Mouse (Mus musculus) liver, adult 2 months (tissue): Measurements from ENCODE around the gene Atp2b1. TPM values are rescaled to one million over a fixed set of nuclear protein-coding genes. Genes with fewer than 3 reads are reported as not detected.

ENCODE experiments used
- DNase-seq: peaks from one replicate; pipeline ENCODE4 v3.0.0-alpha.2; 2011; ENCODE audit warnings: low read depth, low spot score; ENCODE audit errors: extremely low read depth
- H3K27ac ChIP-seq: fragments of 200-500 bp; replicated peaks from 2 replicates; pipeline ENCODE4 v1.5.1; 2012; ENCODE audit warnings: low read depth, mild to moderate bottlenecking, control low read depth, inconsistent platforms, low read length; ENCODE audit not compliant: insufficient read depth
- H3K27me3 ChIP-seq: fragments of 200-500 bp; 2 replicates; pipeline ENCODE4 v1.6.1; 2012; ENCODE audit warnings: mild to moderate bottlenecking, moderate library complexity, low read length, inconsistent platforms; ENCODE audit not compliant: control insufficient read depth, insufficient read depth
- H3K36me3 ChIP-seq: fragments of 200-500 bp; 2 replicates; pipeline ENCODE4 v1.6.1; 2012; ENCODE audit warnings: low read length, inconsistent platforms; ENCODE audit not compliant: control insufficient read depth, insufficient read depth
- H3K4me1 ChIP-seq: fragments of 200-500 bp; 2 replicates; pipeline ENCODE4 v1.6.1; 2011; ENCODE audit warnings: low read length; ENCODE audit not compliant: control insufficient read depth, insufficient read depth
- H3K4me3 ChIP-seq: fragments of 200-500 bp; 2 replicates; pipeline ENCODE4 v1.5.1; 2011; ENCODE audit warnings: low read depth, mild to moderate bottlenecking, control low read depth, low read length, moderate library complexity; ENCODE audit not compliant: insufficient read depth
- H3K79me2 ChIP-seq: fragments of 200-500 bp; 2 replicates; pipeline ENCODE4 v1.6.1; 2012; ENCODE audit warnings: inconsistent platforms, mild to moderate bottlenecking, low read length, moderate library complexity; ENCODE audit not compliant: control insufficient read depth, insufficient read depth
- H3K9ac ChIP-seq: fragments of 200-500 bp; 2 replicates; pipeline ENCODE4 v1.6.1; 2012; ENCODE audit warnings: low read depth, mild to moderate bottlenecking, control low read depth, inconsistent platforms, low read length
- CTCF ChIP-seq: fragments of 200-500 bp; IDR thresholded peaks from 2 replicates; pipeline ENCODE4 v1.5.1; 2011; ENCODE audit warnings: low read depth, low read length, control low read depth
- POLR2A ChIP-seq: fragments of 200-500 bp; IDR thresholded peaks from 2 replicates; pipeline ENCODE4 v1.6.1; 2011; ENCODE audit warnings: low read length, control low read depth; ENCODE audit not compliant: insufficient read depth; ENCODE audit errors: extremely low read depth
- WGBS: fragments of 180-500 bp; shearing (Covaris S2); methylation state at CpG from one replicate; pipeline ENCODE4 v1.1.7; 2018; 5-methylcytosine and 5-hydroxymethylcytosine counted together
- polyA plus RNA-seq: library from polyadenylated mRNA; depleted of rRNA; stranded (reverse); fragments of >200 nt; gene quantifications from 2 replicates; pipeline ENCODE4 v1.2.3, GENCODE M21; 2012
- total RNA-seq: library from RNA; depleted of rRNA; stranded (reverse); fragments of >200 nt; gene quantifications from 2 replicates; pipeline ENCODE4 v1.2.3, GENCODE M21; 2014

Gene Atp2b1
- total and polyA plus RNA-seq, 2 experiments, result 5.2 to 28.8 TPM

GRCm38 (mm10) chr10:98878636-98879035 is 35.6 kb upstream of the Atp2b1 start:
- Histone ChIP-seq H3K4me1 (no peaks in the 10 kb centered on the region), H3K36me3 (no peaks in the 10 kb centered on the region), H3K4me3 (no peak overlapping the region), H3K27me3 (no peaks in the 10 kb centered on the region), H3K79me2 (no peaks in the 10 kb centered on the region), H3K9ac (no peak overlapping the region), H3K27ac (no peak overlapping the region)
- 73% methylated on average over 2 of the region's 2 CpGs for WGBS
- DNase-seq, result no peak
- TF ChIP-seq CTCF (no peak), POLR2A (no peak)

- no peak for TF ChIP-seq POLR2A
- no peak for TF ChIP-seq CTCF
- H3K36me3 ChIP-seq, result no peaks in the 10 kb centered on the region
- H3K79me2 ChIP-seq, result no peaks in the 10 kb centered on the region
- WGBS, result 84% methylated on average over 8 of the region's 8 CpGs
- H3K27me3 ChIP-seq, result no peaks in the 10 kb centered on the region
- no peak overlapping the region for H3K4me3 ChIP-seq
- H3K27ac ChIP-seq, result peak overlapping the region; percentile 52; the same call in 1 of the 2 replicates
- peak; percentile 44 for DNase-seq
- H3K4me1 ChIP-seq, result no peaks in the 10 kb centered on the region
- no peak overlapping the region for H3K9ac ChIP-seq
Observed at GRCm38 (mm10) chr10:98880057-98880456, 34.1 kb upstream of the Atp2b1 start.

GRCm38 (mm10) chr10:98880711-98881110 is 33.5 kb upstream of the Atp2b1 start:
- H3K36me3 ChIP-seq, result no peaks in the 10 kb centered on the region
- H3K4me1 ChIP-seq, result no peaks in the 10 kb centered on the region
- WGBS, result 75% methylated on average over 2 of the region's 2 CpGs
- H3K27me3 ChIP-seq, result no peaks in the 10 kb centered on the region
- DNase-seq, result peak; percentile 42
- no peaks in the 10 kb centered on the region for H3K79me2 ChIP-seq
- TF ChIP-seq CTCF, result no peak
- TF ChIP-seq POLR2A, result no peak
- H3K4me3 ChIP-seq, result no peak overlapping the region
- H3K9ac ChIP-seq, result no peak overlapping the region
- no peak overlapping the region for H3K27ac ChIP-seq

GRCm38 (mm10) chr10:98881492-98881891 is 32.7 kb upstream of the Atp2b1 start:
- no peak overlapping the region; the same call in 1 of the 2 replicates for H3K27ac ChIP-seq
- H3K79me2 ChIP-seq, result no peaks in the 10 kb centered on the region
- H3K4me1 ChIP-seq, result no peaks in the 10 kb centered on the region
- no peaks in the 10 kb centered on the region for H3K27me3 ChIP-seq
- no peak overlapping the region for H3K9ac ChIP-seq
- TF ChIP-seq CTCF (no peak), POLR2A (no peak)
- DNase-seq, result peak; percentile 37
- H3K4me3 ChIP-seq, result no peak overlapping the region
- WGBS, result 82% methylated on average over 6 of the region's 6 CpGs
- H3K36me3 ChIP-seq, result no peaks in the 10 kb centered on the region

GRCm38 (mm10) chr10:98882587-98882986 is 31.6 kb upstream of the Atp2b1 start:
- 90% methylated on average over 5 of the region's 5 CpGs for WGBS
- no peak overlapping the region for H3K4me3 ChIP-seq
- TF ChIP-seq POLR2A (no peak), CTCF (no peak)
- H3K9ac ChIP-seq, result no peak overlapping the region
- no peak overlapping the region for H3K27ac ChIP-seq
- no peaks in the 10 kb centered on the region for H3K4me1 ChIP-seq
- no peaks in the 10 kb centered on the region for H3K27me3 ChIP-seq
- H3K79me2 ChIP-seq, result no peaks in the 10 kb centered on the region
- H3K36me3 ChIP-seq, result no peaks in the 10 kb centered on the region
- DNase-seq, result no peak

GRCm38 (mm10) chr10:98884445-98884844 is 29.8 kb upstream of the Atp2b1 start:
- no peak overlapping the region for H3K9ac ChIP-seq
- TF ChIP-seq CTCF (no peak), POLR2A (no peak)
- H3K36me3 ChIP-seq, result no peaks in the 10 kb centered on the region
- H3K4me1 ChIP-seq, result no peaks in the 10 kb centered on the region
- H3K27me3 ChIP-seq, result no peaks in the 10 kb centered on the region
- WGBS, result 94% methylated on average over 2 of the region's 2 CpGs
- no peaks in the 10 kb centered on the region for H3K79me2 ChIP-seq
- no peak overlapping the region for H3K27ac ChIP-seq
- H3K4me3 ChIP-seq, result no peak overlapping the region
- DNase-seq, result no peak
